11 mouse cellular contexts compared by ENCODE assay signal in the genomic region with DNA sequence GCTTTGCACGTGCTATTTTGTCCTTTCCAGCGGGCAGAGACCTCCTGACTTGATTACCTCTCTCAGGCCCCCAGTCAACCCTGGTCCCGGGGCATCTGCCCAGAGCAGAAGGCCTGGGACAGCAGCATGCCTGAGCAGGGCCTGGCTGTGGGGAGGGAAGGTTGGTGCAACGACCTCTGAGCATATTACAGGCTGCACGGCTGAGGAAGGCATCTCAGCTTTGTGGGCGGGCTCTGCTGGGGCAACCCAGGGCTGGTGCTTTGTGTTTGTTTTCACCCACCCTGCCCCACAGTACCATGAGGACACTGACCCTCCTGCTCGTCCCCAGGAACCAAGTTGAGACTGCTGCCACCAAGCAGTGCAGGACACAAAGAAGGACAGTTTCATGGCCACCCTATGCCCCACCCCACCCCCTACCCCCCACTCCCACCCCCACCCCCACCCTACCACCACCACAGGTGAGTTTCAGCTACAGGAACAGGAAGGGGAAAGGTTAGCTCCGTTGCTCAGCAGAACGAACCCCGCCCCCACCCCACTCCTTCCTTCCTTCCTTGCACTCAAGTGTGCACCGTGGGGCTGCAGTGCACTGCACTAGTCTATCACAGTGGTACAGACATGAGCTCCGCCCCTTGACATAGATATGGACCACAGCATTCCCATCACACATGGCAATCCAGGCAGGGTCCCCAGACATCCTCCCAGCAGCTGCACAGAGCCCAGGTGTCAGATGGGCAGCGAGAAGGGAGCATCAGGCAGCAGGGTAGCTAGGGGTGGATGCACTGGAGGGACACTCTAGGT. TPM values are rescaled to one million over a fixed set of nuclear protein-coding genes. Genes with fewer than 3 reads are reported as not detected.
DNase-seq lines count a peak whose midpoint lies in the region; ATAC-seq and TF ChIP-seq lines count a peak whose summit lies in the region.
"Had no signal": no experiment of that assay in that cellular context is flagged by ENCODE, and none has a peak within 500 bp of the region (broad histone marks: within the 10 kb centered on the region; RNA-seq: fewer than 3 reads in every experiment).

No protein-coding gene starts in this region.

- no peak for ATAC-seq in forebrain, embryonic 16.5 days
- ATAC-seq in forebrain, embryonic 11.5 days (replicated peaks; ENCODE audit: low FRiP score) = no peak
- 0 out of 2 replicates have a peak, but pooled peaks have one; percentile 35 for ATAC-seq in midbrain, embryonic 11.5 days (ENCODE audit: low FRiP score)
- no peak for ATAC-seq in midbrain, postnatal 0 days (ENCODE audit: low FRiP score)
- ATAC-seq in megakaryocyte progenitor cell, adult 5-6 weeks (replicated peaks; ENCODE audit: poor library complexity) = 0 out of 2 replicates have a peak, but pooled peaks have one; percentile 34

- DNase-seq in forebrain, embryonic 11.5 days (ENCODE audit: low spot score) = no peak
- DNase-seq in midbrain, embryonic 11.5 days (ENCODE audit: low spot score, missing footprints) = no peak
- DNase-seq in midbrain, postnatal 0 days (ENCODE audit: low spot score) = no peak
- DNase-seq in thymus, postnatal 25 days = peak; percentile 77
- no peak for DNase-seq in lung, postnatal 14 days
- DNase-seq in layer of hippocampus, adult 2 months (ENCODE audit: low spot score in 2 of 2) = no peak
- DNase-seq: cerebellum, adult 18-20 months; kidney, adult 2 months had no signal

- 0 out of 2 replicates have a peak overlapping the region, but pooled peaks have one; percentile 22 for H3K9ac ChIP-seq in forebrain, embryonic 16.5 days (replicated peaks; ENCODE audit: low read depth, low read length)
- no peak overlapping the region; the same call in 1 of the 2 replicates for H3K9ac ChIP-seq in forebrain, embryonic 11.5 days (ENCODE audit: low read length)
- H3K9ac ChIP-seq in midbrain, embryonic 11.5 days (ENCODE audit: low read length) = no peak overlapping the region
- no peak overlapping the region for H3K9ac ChIP-seq in midbrain, postnatal 0 days (replicated peaks; ENCODE audit: low read length, poor library complexity, severe bottlenecking)

- peaks cover 20% of the 10 kb centered on the region for H3K4me1 ChIP-seq in forebrain, embryonic 16.5 days (replicated peaks; ENCODE audit: control insufficient read depth, insufficient read depth, low read length)
- peaks cover 13% of the 10 kb centered on the region for H3K4me1 ChIP-seq in forebrain, embryonic 11.5 days (replicated peaks; ENCODE audit: control insufficient read depth, insufficient read depth, low read length)
- H3K4me1 ChIP-seq in midbrain, embryonic 11.5 days (ENCODE audit: control insufficient read depth, insufficient read depth, low read length) = peaks cover 12% of the 10 kb centered on the region
- peaks cover 14% of the 10 kb centered on the region for H3K4me1 ChIP-seq in midbrain, postnatal 0 days (ENCODE audit: insufficient read depth, low read length)

- no peaks in the 10 kb centered on the region for H3K27me3 ChIP-seq in forebrain, embryonic 16.5 days (replicated peaks; ENCODE audit: control insufficient read depth, insufficient read depth, low read length)
- H3K27me3 ChIP-seq in forebrain, embryonic 11.5 days (ENCODE audit: control insufficient read depth, insufficient read depth, low read length) = no peaks in the 10 kb centered on the region
- H3K27me3 ChIP-seq in midbrain, embryonic 11.5 days (ENCODE audit: control insufficient read depth, insufficient read depth, low read length) = no peaks in the 10 kb centered on the region
- no peaks in the 10 kb centered on the region for H3K27me3 ChIP-seq in midbrain, postnatal 0 days (ENCODE audit: insufficient read depth, low read length)
- H3K27me3 ChIP-seq: CH12.LX had no signal

- H3K9me3 ChIP-seq in forebrain, embryonic 16.5 days (ENCODE audit: control insufficient read depth, low read length) = no peaks in the 10 kb centered on the region
- H3K9me3 ChIP-seq in forebrain, embryonic 11.5 days (ENCODE audit: control insufficient read depth, low read length) = no peaks in the 10 kb centered on the region
- no peaks in the 10 kb centered on the region for H3K9me3 ChIP-seq in midbrain, embryonic 11.5 days (ENCODE audit: control insufficient read depth, low read length)
- no peaks in the 10 kb centered on the region for H3K9me3 ChIP-seq in midbrain, postnatal 0 days (ENCODE audit: low read length)

- no peak for TF ChIP-seq CTCF in midbrain, postnatal 0 days (IDR thresholded peaks at IDR 0.05)
- TF ChIP-seq CTCF in layer of hippocampus, adult 2 months (conservative IDR thresholded peaks at IDR 0.05) = no peak

- no peak overlapping the region for H3K27ac ChIP-seq in forebrain, embryonic 16.5 days (ENCODE audit: low read length)
- no peak overlapping the region for H3K27ac ChIP-seq in forebrain, embryonic 11.5 days (ENCODE audit: low read depth, low read length)
- no peak overlapping the region for H3K27ac ChIP-seq in midbrain, embryonic 11.5 days (ENCODE audit: low read depth, low read length)
- H3K27ac ChIP-seq in midbrain, postnatal 0 days (ENCODE audit: low read depth, low read length) = no peak overlapping the region
- H3K27ac ChIP-seq in layer of hippocampus, adult 2 months = no peak overlapping the region

- no peaks in the 10 kb centered on the region for H3K36me3 ChIP-seq in forebrain, embryonic 16.5 days (ENCODE audit: control insufficient read depth, insufficient read depth)
- no peaks in the 10 kb centered on the region for H3K36me3 ChIP-seq in forebrain, embryonic 11.5 days (ENCODE audit: control insufficient read depth, insufficient read depth, low read length)
- H3K36me3 ChIP-seq in midbrain, embryonic 11.5 days (ENCODE audit: control insufficient read depth, insufficient read depth, low read length) = no peaks in the 10 kb centered on the region
- H3K36me3 ChIP-seq in midbrain, postnatal 0 days (ENCODE audit: insufficient read depth, low read length) = no peaks in the 10 kb centered on the region

- 47% methylated on average over 13 of the region's 13 CpGs for WGBS in forebrain, embryonic 16.5 days
- WGBS in forebrain, embryonic 11.5 days = 50% methylated on average over 11 of the region's 13 CpGs
- 46% methylated on average over 13 of the region's 13 CpGs for WGBS in midbrain, embryonic 11.5 days
- 49% methylated on average over 13 of the region's 13 CpGs for WGBS in midbrain, postnatal 0 days

- no peak overlapping the region for H3K4me3 ChIP-seq in forebrain, embryonic 16.5 days (replicated peaks; ENCODE audit: low read length)
- H3K4me3 ChIP-seq in forebrain, embryonic 11.5 days (ENCODE audit: low read depth, low read length) = no peak overlapping the region
- no peak overlapping the region for H3K4me3 ChIP-seq in midbrain, embryonic 11.5 days (ENCODE audit: low read depth, low read length)
- H3K4me3 ChIP-seq in midbrain, postnatal 0 days (ENCODE audit: low read depth, low read length) = no peak overlapping the region
- no peak overlapping the region for H3K4me3 ChIP-seq in layer of hippocampus, adult 2 months

- no peak overlapping the region for H3K4me2 ChIP-seq in forebrain, embryonic 16.5 days (ENCODE audit: low read length)
- no peak overlapping the region for H3K4me2 ChIP-seq in forebrain, embryonic 11.5 days (ENCODE audit: low read depth, low read length, severe bottlenecking)
- H3K4me2 ChIP-seq in midbrain, embryonic 11.5 days = no peak overlapping the region
- H3K4me2 ChIP-seq in midbrain, postnatal 0 days (ENCODE audit: low read depth, low read length, poor library complexity, severe bottlenecking) = no peak overlapping the region

RNA-seq across cellular contexts. Expression of a gene that starts 34.3 kb away (rescaled TPM):
- 19.9 and 20.1 TPM in 2 replicates for polyA plus RNA-seq in forebrain, embryonic 16.5 days (2015; fragmentation: Nextera tagmentation; extraction: Ambion mirVana)
- 15.6 and 16.7 TPM in 2 replicates for polyA plus RNA-seq in forebrain, embryonic 11.5 days (2014; fragmentation: Nextera tagmentation; extraction: Ambion mirVana)
- 8.9 and 14.0 TPM in 2 replicates for polyA plus RNA-seq in midbrain, embryonic 11.5 days (2014; fragmentation: Nextera tagmentation; extraction: Ambion mirVana)
- total RNA-seq in midbrain, postnatal 0 days (2014; rRNA removed) = 48.5 and 54.2 TPM in 2 replicates
- 17.6 and 22.3 TPM in 2 replicates for polyA plus RNA-seq in midbrain, postnatal 0 days (2015; fragmentation: Nextera tagmentation; extraction: Ambion mirVana)
- 10.9 and 13.8 TPM in 2 replicates for total RNA-seq in megakaryocyte progenitor cell, adult 5-6 weeks (2015)
- total RNA-seq in megakaryocyte progenitor cell, adult 5-6 weeks (2017) = 11.5 and 15.1 TPM in 2 replicates
- 10 to 100 TPM; 12.4 to 15.4 TPM for total RNA-seq in layer of hippocampus, adult 2 months (2021)

Comparison
In these comparisons a context has a peak if more than half of its experiments do, and no peak if none do; other contexts are left out.
1. ATAC-seq: peak in midbrain, embryonic 11.5 days (single experiment) and megakaryocyte progenitor cell, adult 5-6 weeks (single experiment); none in forebrain, embryonic 16.5 days (single experiment), forebrain, embryonic 11.5 days (single experiment) and midbrain, postnatal 0 days (single experiment).